Comparison of ENCODE assay signal across 7 mouse cellular contexts in genomic region chr2:164910360-164911061, GRCm38 (mm10). TPM values are rescaled to one million over a fixed set of nuclear protein-coding genes. Genes with fewer than 3 reads are reported as not detected.
DNase-seq lines count a peak whose midpoint lies in the region; ATAC-seq and TF ChIP-seq lines count a peak whose summit lies in the region.

No protein-coding gene starts in this region.

- no peak for TF ChIP-seq CTCF in left cerebral cortex, adult 2 months (IDR thresholded peaks at IDR 0.05)
- TF ChIP-seq CTCF in liver, postnatal 0 days (IDR thresholded peaks at IDR 0.05; ENCODE audit: low read depth): no peak

- H3K36me3 ChIP-seq in embryonic facial prominence, embryonic 10.5 days (replicated peaks): peaks cover 54% of the 10 kb centered on the region
- peaks cover 38% of the 10 kb centered on the region for H3K36me3 ChIP-seq in heart, embryonic 15.5 days
- H3K36me3 ChIP-seq in liver, postnatal 0 days (replicated peaks; ENCODE audit: insufficient read depth, low read length): peaks cover 39% of the 10 kb centered on the region

- H3K4me1 ChIP-seq in embryonic facial prominence, embryonic 10.5 days: peaks cover 34% of the 10 kb centered on the region
- H3K4me1 ChIP-seq in heart, embryonic 15.5 days (replicated peaks): peaks cover 27% of the 10 kb centered on the region
- H3K4me1 ChIP-seq in liver, postnatal 0 days (ENCODE audit: insufficient read depth): peaks cover 40% of the 10 kb centered on the region

- TF ChIP-seq EP300 in liver, postnatal 0 days (IDR thresholded peaks at IDR 0.05; ENCODE audit: low read depth): no peak

- peak; percentile 1; the same call in 1 of the 2 replicates for ATAC-seq in heart, embryonic 15.5 days (replicated peaks; ENCODE audit: insufficient number of reproducible peaks, insufficient read depth, low FRiP score, low read depth)
- peak; percentile 12 for ATAC-seq in liver, postnatal 0 days

- peak overlapping the region; percentile 82 for H3K4me2 ChIP-seq in heart, embryonic 15.5 days
- H3K4me2 ChIP-seq in liver, postnatal 0 days (ENCODE audit: low read depth, low read length): peak overlapping the region; percentile 92

- H3K4me3 ChIP-seq in left cerebral cortex, adult 2 months: peak overlapping the region; percentile 91
- H3K4me3 ChIP-seq in embryonic facial prominence, embryonic 10.5 days: peak overlapping the region; percentile 76
- peak overlapping the region; percentile 71 for H3K4me3 ChIP-seq in heart, embryonic 15.5 days
- H3K4me3 ChIP-seq in liver, postnatal 0 days (ENCODE audit: low read depth, low read length): peak overlapping the region; percentile 97

- no peak for DNase-seq in left cerebral cortex, adult 2 months (ENCODE audit: extremely low spot score in 1 of 2, low spot score in 2 of 2)
- no peak for DNase-seq in left cerebral cortex, adult 11 months (ENCODE audit: low spot score)
- no peak for DNase-seq in embryonic facial prominence, embryonic 10.5 days (ENCODE audit: low spot score)
- no peak for DNase-seq in liver, postnatal 0 days
- no peak for DNase-seq in thymus, postnatal 0 days (ENCODE audit: low spot score)
- no peak for DNase-seq in thymus, postnatal 10 days (ENCODE audit: low spot score in 2 of 2)

- H3K9ac ChIP-seq in heart, embryonic 15.5 days: peak overlapping the region; percentile 78
- peak overlapping the region; percentile 87 for H3K9ac ChIP-seq in liver, postnatal 0 days (replicated peaks)

- H3K9me3 ChIP-seq in embryonic facial prominence, embryonic 10.5 days: peaks cover 9% of the 10 kb centered on the region; the same call in 1 of the 2 replicates
- H3K9me3 ChIP-seq in heart, embryonic 15.5 days (replicated peaks): peaks cover 5% of the 10 kb centered on the region; the same call in 1 of the 2 replicates
- H3K9me3 ChIP-seq in liver, postnatal 0 days (ENCODE audit: low read length): peaks cover 4% of the 10 kb centered on the region; the same call in 1 of the 2 replicates

- H3K27ac ChIP-seq in left cerebral cortex, adult 2 months: peak overlapping the region; percentile 100
- peak overlapping the region; percentile 100 for H3K27ac ChIP-seq in embryonic facial prominence, embryonic 10.5 days (replicated peaks)
- H3K27ac ChIP-seq in heart, embryonic 15.5 days: peak overlapping the region; percentile 98
- H3K27ac ChIP-seq in liver, postnatal 0 days (ENCODE audit: low read depth): peak overlapping the region; percentile 98

- H3K27me3 ChIP-seq in embryonic facial prominence, embryonic 10.5 days (replicated peaks; ENCODE audit: low read depth, poor library complexity, severe bottlenecking): no peaks in the 10 kb centered on the region
- H3K27me3 ChIP-seq in heart, embryonic 15.5 days: no peaks in the 10 kb centered on the region
- H3K27me3 ChIP-seq in liver, postnatal 0 days (ENCODE audit: insufficient read depth, low read length): no peaks in the 10 kb centered on the region

- WGBS in embryonic facial prominence, embryonic 10.5 days: 6% methylated on average over 37 of the region's 37 CpGs
- WGBS in heart, embryonic 15.5 days: 3% methylated on average over 37 of the region's 37 CpGs
- 4% methylated on average over 37 of the region's 37 CpGs for WGBS in liver, postnatal 0 days (ENCODE audit: insufficient replicate concordance)

- intact Hi-C loops in left cerebral cortex, adult 2 months (cut with DNase I): loop anchor here (1.0 to 5.0 kb wide), 4 partner anchors 24 to 122 kb away; partner anchors contain the start of genes Ctsa, Ncoa5, Neurl2 and Pcif1

RNA-seq across cellular contexts. Expression of gene Zfp335, which starts 1.0 kb away (rescaled TPM):
- 10 to 100 TPM; 27.2 to 28.0 TPM for total RNA-seq in left cerebral cortex, adult 2 months (2021)
- 17.4 and 18.2 TPM in 2 replicates for polyA plus RNA-seq in embryonic facial prominence, embryonic 10.5 days (2016; fragmentation: Nextera tagmentation; extraction: Ambion mirVana)
- 5.9 and 10.9 TPM in 2 replicates for polyA plus RNA-seq in heart, embryonic 15.5 days (2015; fragmentation: Nextera tagmentation; extraction: Ambion mirVana)
- 2.1 and 2.5 TPM in 2 replicates for polyA plus RNA-seq in liver, postnatal 0 days (2015; fragmentation: Nextera tagmentation; extraction: Ambion mirVana)
- 8.6 and 9.5 TPM in 2 replicates for polyA plus RNA-seq in thymus, postnatal 0 days (2015; fragmentation: Nextera tagmentation; extraction: Ambion mirVana)

RNA-seq across cellular contexts. Expression of gene Mmp9, which starts 30.1 kb away (rescaled TPM):
- 1 to 10 TPM; 1.4 TPM for total RNA-seq in left cerebral cortex, adult 2 months (2021)
- 0.28 and 0.77 TPM in 2 replicates for polyA plus RNA-seq in embryonic facial prominence, embryonic 10.5 days (2016; fragmentation: Nextera tagmentation; extraction: Ambion mirVana)
- polyA plus RNA-seq in heart, embryonic 15.5 days (2015; fragmentation: Nextera tagmentation; extraction: Ambion mirVana): 0.81 and 4.5 TPM in 2 replicates
- polyA plus RNA-seq in liver, postnatal 0 days (2015; fragmentation: Nextera tagmentation; extraction: Ambion mirVana): 15.8 and 17.2 TPM in 2 replicates
- polyA plus RNA-seq in thymus, postnatal 0 days (2015; fragmentation: Nextera tagmentation; extraction: Ambion mirVana): 47.8 and 53.2 TPM in 2 replicates

RNA-seq across cellular contexts. Expression of gene Pcif1, which starts 31.4 kb away (rescaled TPM):
- 10 to 100 TPM; 44.8 to 48.8 TPM for total RNA-seq in left cerebral cortex, adult 2 months (2021)
- polyA plus RNA-seq in embryonic facial prominence, embryonic 10.5 days (2016; fragmentation: Nextera tagmentation; extraction: Ambion mirVana): 77.2 and 81.2 TPM in 2 replicates
- 53.4 and 56.4 TPM in 2 replicates for polyA plus RNA-seq in heart, embryonic 15.5 days (2015; fragmentation: Nextera tagmentation; extraction: Ambion mirVana)
- 38.4 and 38.6 TPM in 2 replicates for polyA plus RNA-seq in liver, postnatal 0 days (2015; fragmentation: Nextera tagmentation; extraction: Ambion mirVana)
- polyA plus RNA-seq in thymus, postnatal 0 days (2015; fragmentation: Nextera tagmentation; extraction: Ambion mirVana): 92.5 and 107 TPM in 2 replicates

RNA-seq across cellular contexts. Expression of gene Slc12a5, which starts 50.1 kb away (rescaled TPM):
- 100 to 1,000 TPM; 575 to 581 TPM for total RNA-seq in left cerebral cortex, adult 2 months (2021)
- polyA plus RNA-seq in embryonic facial prominence, embryonic 10.5 days (2016; fragmentation: Nextera tagmentation; extraction: Ambion mirVana): 1.5 and 1.7 TPM in 2 replicates
- polyA plus RNA-seq in heart, embryonic 15.5 days (2015; fragmentation: Nextera tagmentation; extraction: Ambion mirVana): 0.21 and 0.53 TPM in 2 replicates
- polyA plus RNA-seq in liver, postnatal 0 days (2015; fragmentation: Nextera tagmentation; extraction: Ambion mirVana): 0.39 and 0.60 TPM in 2 replicates
- 0.26 and 0.30 TPM in 2 replicates for polyA plus RNA-seq in thymus, postnatal 0 days (2015; fragmentation: Nextera tagmentation; extraction: Ambion mirVana)

RNA-seq across cellular contexts. Expression of gene Pltp, which starts 53.0 kb away (rescaled TPM):
- total RNA-seq in left cerebral cortex, adult 2 months (2021): 10 to 100 TPM; 78.1 to 82.4 TPM
- polyA plus RNA-seq in embryonic facial prominence, embryonic 10.5 days (2016; fragmentation: Nextera tagmentation; extraction: Ambion mirVana): 36.7 and 40.7 TPM in 2 replicates
- polyA plus RNA-seq in heart, embryonic 15.5 days (2015; fragmentation: Nextera tagmentation; extraction: Ambion mirVana): 14.0 and 71.8 TPM in 2 replicates
- polyA plus RNA-seq in liver, postnatal 0 days (2015; fragmentation: Nextera tagmentation; extraction: Ambion mirVana): 33.4 and 35.3 TPM in 2 replicates
- 424 and 433 TPM in 2 replicates for polyA plus RNA-seq in thymus, postnatal 0 days (2015; fragmentation: Nextera tagmentation; extraction: Ambion mirVana)
